Mouse (Mus musculus) lung, postnatal 0 days (tissue): Measurements from ENCODE around the gene Arid1a.

Experiments used
- CTCF ChIP-seq: IDR thresholded peaks from 2 replicates; pipeline ENCODE4 v1.5.1; 2016; ENCODE audit warnings: antibody characterized with exemption, mild to moderate bottlenecking
- EP300 ChIP-seq: IDR thresholded peaks from 2 replicates; pipeline ENCODE4 v1.6.1; 2016; ENCODE audit warnings: antibody characterized with exemption, mild to moderate bottlenecking, control low read depth

DNA sequence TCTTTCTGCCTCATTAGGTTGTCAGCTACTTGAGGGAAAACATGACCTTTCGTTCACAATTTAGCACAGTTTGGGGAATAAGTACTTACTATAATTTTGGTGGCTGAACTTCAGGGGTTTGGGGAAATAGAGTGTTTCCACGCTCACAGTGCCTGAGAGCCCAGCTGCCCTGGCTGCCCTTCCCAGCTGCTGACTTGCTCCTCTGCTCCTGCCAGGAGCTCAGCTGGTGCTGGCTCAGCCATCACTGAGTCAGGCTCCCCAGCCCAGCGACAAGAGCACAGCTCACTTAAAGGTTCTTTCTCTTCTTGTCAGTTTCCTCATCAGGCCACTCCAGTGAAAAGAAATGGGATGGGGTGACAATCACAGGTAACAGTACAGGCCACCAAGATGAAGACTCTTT is 88.0 kb downstream of the Arid1a start:
- TF ChIP-seq EP300 (no peak), CTCF (no peak)
